Mouse (Mus musculus): ENCODE data around the gene Hist1h2ah. TPM values are rescaled to one million over a fixed set of nuclear protein-coding genes. Genes with fewer than 3 reads are reported as not detected.

Gene Hist1h2ah
- total and polyA plus RNA-seq, 3 experiments, result 3.7 to 1,284 TPM; not detected in 1

DNA sequence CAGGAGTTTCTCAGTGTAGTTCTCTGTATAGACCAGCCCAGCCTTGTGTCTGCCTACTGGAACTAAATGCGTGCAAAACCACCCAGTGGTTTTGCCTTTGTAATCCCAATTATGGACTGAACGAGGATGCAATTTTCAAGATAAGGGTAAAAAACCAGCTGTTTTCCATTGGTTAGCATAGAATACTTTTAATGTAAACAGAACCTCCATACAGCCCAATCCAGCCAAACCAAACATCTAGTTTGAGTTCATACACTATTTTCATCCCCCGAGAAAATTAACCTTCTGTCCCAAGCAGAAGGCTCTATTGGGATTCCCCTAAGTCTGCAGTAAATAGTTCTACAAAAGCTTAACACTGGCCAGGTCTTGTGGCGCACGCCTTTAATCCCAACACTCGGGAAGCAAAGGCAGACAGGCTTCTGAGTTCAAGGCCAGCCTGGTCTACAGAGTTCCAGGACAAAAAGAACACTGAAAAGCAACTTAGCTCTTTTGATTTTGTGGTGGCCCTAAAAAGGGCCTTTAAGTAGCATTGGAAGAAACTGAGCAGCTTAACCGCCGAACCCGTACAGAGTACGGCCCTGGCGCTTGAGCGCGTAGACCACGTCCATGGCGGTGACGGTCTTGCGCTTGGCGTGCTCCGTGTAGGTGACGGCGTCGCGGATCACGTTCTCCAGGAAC lies 5.2 kb upstream of the Hist1h2ah start (continued):
- TF ChIP-seq ELF1 (IDR thresholded peaks at IDR 0.05; ENCODE audit: low read depth, low read length), result no peak
- TF ChIP-seq MYC (IDR thresholded peaks at IDR 0.05; ENCODE audit: low read depth, low read length), result no peak

DNA sequence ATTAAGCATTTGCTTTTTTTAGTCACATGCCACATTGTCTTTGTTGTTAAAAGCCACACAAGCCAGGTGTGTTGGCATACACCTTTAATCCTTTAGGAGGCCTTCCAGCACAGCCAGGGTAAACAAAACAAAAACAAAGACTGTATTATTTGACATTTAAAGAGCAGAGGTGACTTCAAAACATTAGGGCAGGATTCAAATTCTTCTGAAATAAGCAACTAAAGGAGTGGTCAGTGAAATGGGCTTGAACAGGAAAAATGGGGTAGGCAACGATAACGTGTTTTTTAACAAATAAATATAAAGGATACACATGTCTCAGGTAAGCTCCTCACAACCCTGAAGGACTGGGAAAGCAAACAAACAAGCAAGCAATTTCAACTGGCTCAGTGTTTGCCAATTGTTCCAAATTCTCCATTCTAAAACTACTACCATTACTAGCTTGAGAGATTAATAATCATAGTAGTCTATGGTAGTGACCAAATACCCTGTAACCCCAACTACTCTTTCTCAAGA lies 4.6 kb upstream of the Hist1h2ah start:
- Histone ChIP-seq H3K27ac (ENCODE audit: control insufficient read depth, low read depth, low read length) (peak overlapping the region; percentile 92), H3K9me3 (replicated peaks; ENCODE audit: insufficient read depth, low read length) (no peaks in the 10 kb centered on the region), H3K36me3 (ENCODE audit: control insufficient read depth in 1 of 2, insufficient read depth in 2 of 2, low read length in 2 of 2) (peaks cover 0 to 18% of the 10 kb centered on the region in 2 experiments; a peak in 2 of 4 replicates), H3K4me3 (ENCODE audit: control insufficient read depth in 1 of 2, insufficient read depth in 1 of 2, low read depth in 2 of 2, low read length in 2 of 2) (peak overlapping the region in 1 of 2 experiments; percentile 4; a peak in 1 of 4 replicates), H3K79me2 (ENCODE audit: control insufficient read depth, insufficient read depth, low read length, poor library complexity) (no peaks in the 10 kb centered on the region; the same call in 1 of the 2 replicates), H3K9ac (ENCODE audit: control insufficient read depth, low read depth, low read length, poor library complexity, severe bottlenecking) (peak overlapping the region; percentile 73), H3K27me3 (ENCODE audit: control insufficient read depth in 1 of 2, insufficient read depth in 2 of 2, low read length in 2 of 2) (no peaks in the 10 kb centered on the region), H3K4me1 (ENCODE audit: control insufficient read depth in 1 of 2, insufficient read depth in 2 of 2, low read length in 2 of 2) (peaks cover 0 to 4% of the 10 kb centered on the region in 2 experiments; a peak in 1 of 4 replicates)
- no peak for DNase-seq (ENCODE audit: low read depth, low spot score)
- TF ChIP-seq MEF2A (IDR thresholded peaks at IDR 0.05; ENCODE audit: extremely low read depth, insufficient replicate concordance, low read depth, low read length, poor library complexity, severe bottlenecking) (no peak), TBP (IDR thresholded peaks at IDR 0.05; ENCODE audit: low read depth, low read length) (no peak), POLR2AphosphoS5 (IDR thresholded peaks at IDR 0.05; ENCODE audit: borderline replicate concordance, low read depth, low read length) (no peak), SMC3 (IDR thresholded peaks at IDR 0.05; ENCODE audit: low read depth, low read length) (no peak), MAX (IDR thresholded peaks at IDR 0.05; ENCODE audit: low read length) (no peak), TCF12 (IDR thresholded peaks at IDR 0.05; ENCODE audit: low read depth, low read length) (no peak), USF2 (IDR thresholded peaks at IDR 0.05; ENCODE audit: borderline replicate concordance in 1 of 2, insufficient read depth in 1 of 2, low read depth in 1 of 2, low read length in 2 of 2) (no peak), UBTF (IDR thresholded peaks at IDR 0.05; ENCODE audit: borderline replicate concordance, insufficient read depth, low read depth, low read length) (no peak), BHLHE40 (IDR thresholded peaks at IDR 0.05; ENCODE audit: borderline replicate concordance, low read depth, low read length) (no peak), MYB (IDR thresholded peaks at IDR 0.05; ENCODE audit: low read depth, low read length) (no peak), ELF1 (IDR thresholded peaks at IDR 0.05; ENCODE audit: low read depth, low read length) (no peak), JUND (IDR thresholded peaks at IDR 0.05; ENCODE audit: low read depth, low read length) (no peak), RCOR1 (IDR thresholded peaks at IDR 0.05; ENCODE audit: low read depth, low read length) (no peak), MYC (IDR thresholded peaks at IDR 0.05; ENCODE audit: low read depth, low read length) (no peak), E2F4 (IDR thresholded peaks at IDR 0.05; ENCODE audit: borderline replicate concordance, low read depth, low read length) (no peak), SIN3A (IDR thresholded peaks at IDR 0.05; ENCODE audit: low read length) (no peak), ZKSCAN1 (IDR thresholded peaks at IDR 0.05; ENCODE audit: low read depth, low read length) (no peak), GABPA (IDR thresholded peaks at IDR 0.05; ENCODE audit: low read depth, low read length) (no peak)
